Mouse (Mus musculus) liver, postnatal 0 days (tissue): Measurements from ENCODE around the gene Rabgap1l. TPM values are rescaled to one million over a fixed set of nuclear protein-coding genes. Genes with fewer than 3 reads are reported as not detected.

ENCODE experiments used
- ATAC-seq: fragments of 200-750 bp; cut with Nextera tagmentation; 2 replicates; pipeline ENCODE4 v1.8.0; 2017; ENCODE audit warnings: mild to moderate bottlenecking, moderate library complexity
- DNase-seq: peaks from one replicate; pipeline ENCODE4 v3.0.0-alpha.2; 2016
- H3K27ac ChIP-seq: fragments of 300-500 bp; sonication (generic); 2 replicates; pipeline ENCODE4 v1.5.1; 2014; ENCODE audit warnings: antibody characterized with exemption, moderate library complexity, mild to moderate bottlenecking, low read depth
- H3K27me3 ChIP-seq: fragments of 300-500 bp; sonication (generic); 2 replicates; pipeline ENCODE4 v1.6.1; 2014; ENCODE audit warnings: low read length, control low read depth, mixed read lengths; ENCODE audit not compliant: insufficient read depth
- H3K36me3 ChIP-seq: fragments of 300-500 bp; sonication (generic); replicated peaks from 2 replicates; pipeline ENCODE4 v1.6.1; 2014; ENCODE audit warnings: mild to moderate bottlenecking, control low read depth, low read length, moderate library complexity, mixed read lengths; ENCODE audit not compliant: insufficient read depth
- H3K4me1 ChIP-seq: fragments of 300-500 bp; sonication (generic); 2 replicates; pipeline ENCODE4 v1.6.1; 2014; ENCODE audit warnings: antibody characterized with exemption, mild to moderate bottlenecking, control low read depth; ENCODE audit not compliant: insufficient read depth
- H3K4me2 ChIP-seq: fragments of 300-500 bp; sonication (generic); 2 replicates; pipeline ENCODE4 v1.6.1; 2014; ENCODE audit warnings: low read depth, mild to moderate bottlenecking, low read length, moderate library complexity, mixed read lengths
- H3K4me3 ChIP-seq: fragments of 300-500 bp; sonication (generic); 2 replicates; pipeline ENCODE4 v1.5.1; 2014; ENCODE audit warnings: low read depth, low read length
- H3K9ac ChIP-seq: fragments of 300-500 bp; sonication (generic); replicated peaks from 2 replicates; pipeline ENCODE4 v1.6.1; 2014; ENCODE audit warnings: mild to moderate bottlenecking, moderate library complexity
- H3K9me3 ChIP-seq: fragments of 300-500 bp; sonication (generic); 2 replicates; pipeline ENCODE4 v1.6.1; 2016; ENCODE audit warnings: mild to moderate bottlenecking, control low read depth, low read length, mixed read lengths
- CTCF ChIP-seq: sonication (generic); IDR thresholded peaks from 2 replicates; pipeline ENCODE4 v1.5.1; 2016; ENCODE audit warnings: antibody characterized with exemption, low read depth
- EP300 ChIP-seq: IDR thresholded peaks from 2 replicates; pipeline ENCODE4 v1.6.1; 2016; ENCODE audit warnings: antibody characterized with exemption, low read depth, mild to moderate bottlenecking
- WGBS: fragments of 180-500 bp; shearing (Covaris S2); extraction: QIAGEN DNeasy Blood & Tissue Kit; methylation state at CpG from one replicate; pipeline ENCODE4 v1.1.7; 2014; ENCODE audit not compliant: insufficient replicate concordance; 5-methylcytosine and 5-hydroxymethylcytosine counted together
- polyA plus RNA-seq: library from polyadenylated mRNA; unstranded; fragments of >200 nt; fragmentation: Nextera tagmentation; extraction: Ambion mirVana; gene quantifications from 2 replicates; pipeline ENCODE4 v1.2.1, GENCODE M21; 2015

The Rabgap1l gene
- polyA plus RNA-seq, 1 experiment from 2014 or later, result 21.6 TPM

- no peak overlapping the region for H3K9ac ChIP-seq
- no peak for DNase-seq
- no peak overlapping the region for H3K4me3 ChIP-seq
- no peak for TF ChIP-seq CTCF
- TF ChIP-seq EP300, result no peak
- no peak overlapping the region for H3K27ac ChIP-seq
- no peaks in the 10 kb centered on the region for H3K27me3 ChIP-seq
- H3K9me3 ChIP-seq, result no peaks in the 10 kb centered on the region
- no peak for ATAC-seq
- no peak overlapping the region for H3K4me2 ChIP-seq
- no peaks in the 10 kb centered on the region for H3K36me3 ChIP-seq
- H3K4me1 ChIP-seq, result no peaks in the 10 kb centered on the region; the same call in 1 of the 2 replicates
Measured at GRCm38 (mm10) chr1:160357268-160357667, 435.7 kb downstream of the Rabgap1l start.

- 73% methylated on average over 6 of the region's 6 CpGs for WGBS
- H3K9ac ChIP-seq, result no peak overlapping the region
- peak; percentile 29; the same call in 1 of the 2 replicates for ATAC-seq
- H3K4me3 ChIP-seq, result no peak overlapping the region
- no peaks in the 10 kb centered on the region for H3K27me3 ChIP-seq
- H3K4me1 ChIP-seq, result peaks cover 3% of the 10 kb centered on the region; the same call in 1 of the 2 replicates
- TF ChIP-seq EP300 (no peak), CTCF (no peak)
- no peak for DNase-seq
- H3K9me3 ChIP-seq, result no peaks in the 10 kb centered on the region
- H3K4me2 ChIP-seq, result no peak overlapping the region
- no peak overlapping the region for H3K27ac ChIP-seq
- H3K36me3 ChIP-seq, result no peaks in the 10 kb centered on the region
Measured at GRCm38 (mm10) chr1:160353732-160354455, 439.1 kb downstream of the Rabgap1l start.

- H3K9me3 ChIP-seq, result no peaks in the 10 kb centered on the region
- 52% methylated on average over 4 of the region's 4 CpGs for WGBS
- no peaks in the 10 kb centered on the region for H3K36me3 ChIP-seq
- no peak overlapping the region for H3K27ac ChIP-seq
- no peak overlapping the region for H3K4me3 ChIP-seq
- peak overlapping the region; percentile 49; the same call in 1 of the 2 replicates for H3K4me2 ChIP-seq
- no peak for TF ChIP-seq EP300
- no peak for TF ChIP-seq CTCF
- no peak overlapping the region; the same call in 1 of the 2 replicates for H3K9ac ChIP-seq
- ATAC-seq (no peak), DNase-seq (no peak)
- peaks cover 3% of the 10 kb centered on the region; the same call in 1 of the 2 replicates for H3K4me1 ChIP-seq
- H3K27me3 ChIP-seq, result no peaks in the 10 kb centered on the region
Measured at GRCm38 (mm10) chr1:160352309-160352708, 440.7 kb downstream of the Rabgap1l start.

- Histone ChIP-seq H3K9ac (no peak overlapping the region; the same call in 1 of the 2 replicates), H3K36me3 (no peaks in the 10 kb centered on the region), H3K27me3 (no peaks in the 10 kb centered on the region), H3K4me2 (peak overlapping the region; percentile 49), H3K4me1 (peaks cover 3% of the 10 kb centered on the region; the same call in 1 of the 2 replicates), H3K4me3 (no peak overlapping the region), H3K9me3 (no peaks in the 10 kb centered on the region), H3K27ac (no peak overlapping the region)
- ATAC-seq (0 out of 2 replicates have a peak, but pooled peaks have one; percentile 12), DNase-seq (peak; percentile 21)
- TF ChIP-seq EP300, result no peak
- TF ChIP-seq CTCF, result no peak
- WGBS, result 5% methylated on average over 10 of the region's 10 CpGs
Measured at GRCm38 (mm10) chr1:160351880-160352234, 441.2 kb downstream of the Rabgap1l start.

- Histone ChIP-seq H3K9me3 (no peaks in the 10 kb centered on the region), H3K9ac (no peak overlapping the region), H3K4me2 (peak overlapping the region; percentile 49), H3K27me3 (no peaks in the 10 kb centered on the region), H3K27ac (no peak overlapping the region), H3K4me1 (peaks cover 3% of the 10 kb centered on the region; the same call in 1 of the 2 replicates), H3K4me3 (no peak overlapping the region), H3K36me3 (no peaks in the 10 kb centered on the region)
- WGBS, result 40% methylated on average over 13 of the region's 13 CpGs
- ATAC-seq (no peak), DNase-seq (no peak)
- no peak for TF ChIP-seq EP300
- TF ChIP-seq CTCF, result no peak
Measured at GRCm38 (mm10) chr1:160351146-160351879, 441.7 kb downstream of the Rabgap1l start.

- TF ChIP-seq CTCF (no peak), EP300 (no peak)
- Histone ChIP-seq H3K4me3 (no peak overlapping the region), H3K4me2 (no peak overlapping the region), H3K27me3 (no peaks in the 10 kb centered on the region), H3K4me1 (no peaks in the 10 kb centered on the region), H3K9ac (no peak overlapping the region), H3K27ac (no peak overlapping the region), H3K9me3 (no peaks in the 10 kb centered on the region), H3K36me3 (no peaks in the 10 kb centered on the region)
- no peak for DNase-seq
- WGBS, result 71% methylated on average over 2 of the region's 2 CpGs
- ATAC-seq, result no peak
Measured at GRCm38 (mm10) chr1:160340653-160341052, 452.4 kb downstream of the Rabgap1l start.
